Mouse (Mus musculus): ENCODE results near the gene H6pd. TPM values are rescaled to one million over a fixed set of nuclear protein-coding genes. Genes with fewer than 3 reads are reported as not detected.

Gene H6pd
- total and polyA plus RNA-seq, 2 experiments from 2014 or later = 3.2 to 12.6 TPM

- TF ChIP-seq CTCF (IDR thresholded peaks at IDR 0.05) = no peak
- Histone ChIP-seq H3K4me1 (ENCODE audit: insufficient read depth, low read length) (no peaks in the 10 kb centered on the region), H3K36me3 (ENCODE audit: insufficient read depth, low read length) (no peaks in the 10 kb centered on the region), H3K27me3 (ENCODE audit: insufficient read depth, low read length) (peaks cover 25% of the 10 kb centered on the region), H3K27ac (ENCODE audit: low read depth, low read length) (0 out of 2 replicates have a peak within 1 kb of the TSS, but pooled peaks have one; percentile 34), H3K4me2 (ENCODE audit: low read depth, low read length, poor library complexity, severe bottlenecking) (peak within 1 kb of the TSS; percentile 99), H3K9ac (replicated peaks; ENCODE audit: low read length, poor library complexity, severe bottlenecking) (peak within 1 kb of the TSS; percentile 65), H3K9me3 (ENCODE audit: low read length) (no peaks in the 10 kb centered on the region), H3K4me3 (ENCODE audit: low read depth, low read length) (peak within 1 kb of the TSS; percentile 53)
- ATAC-seq (ENCODE audit: low FRiP score) (peak; percentile 72), DNase-seq (ENCODE audit: low spot score) (peak; percentile 92)
- 0% methylated on average over 49 of the region's 51 CpGs for WGBS
Observed at GRCm38 (mm10) chr4:149954893-149955439, 53.9 kb downstream of the H6pd start, which contains the start of gene Spsb1. Gene Spsb1 (minus strand): TSS chr4:149955043.

- ATAC-seq (ENCODE audit: low FRiP score) = 0 out of 2 replicates have a peak, but pooled peaks have one; percentile 24
- Histone ChIP-seq H3K27ac (ENCODE audit: low read depth, low read length) (no peak overlapping the region), H3K4me1 (ENCODE audit: insufficient read depth, low read length) (no peaks in the 10 kb centered on the region)
Observed at GRCm38 (mm10) chr4:149953621-149954481, 55.0 kb downstream of the H6pd start.

GRCm38 (mm10) chr4:149952201-149952600 is 56.6 kb downstream of the H6pd start:
- H3K27me3 ChIP-seq (ENCODE audit: insufficient read depth, low read length) = peaks cover 22% of the 10 kb centered on the region
- no peaks in the 10 kb centered on the region for H3K4me1 ChIP-seq (ENCODE audit: insufficient read depth, low read length)
- H3K9ac ChIP-seq (replicated peaks; ENCODE audit: low read length, poor library complexity, severe bottlenecking) = no peak overlapping the region
- DNase-seq (ENCODE audit: low spot score) (no peak), ATAC-seq (ENCODE audit: low FRiP score) (no peak)
- no peak overlapping the region for H3K4me3 ChIP-seq (ENCODE audit: low read depth, low read length)
- no peak overlapping the region for H3K27ac ChIP-seq (ENCODE audit: low read depth, low read length)
- no peak for TF ChIP-seq CTCF (IDR thresholded peaks at IDR 0.05)
- WGBS = 76% methylated on average over 9 of the region's 9 CpGs
- H3K36me3 ChIP-seq (ENCODE audit: insufficient read depth, low read length) = no peaks in the 10 kb centered on the region
- no peaks in the 10 kb centered on the region for H3K9me3 ChIP-seq (ENCODE audit: low read length)
- H3K4me2 ChIP-seq (ENCODE audit: low read depth, low read length, poor library complexity, severe bottlenecking) = no peak overlapping the region

More at GRCm38 (mm10) chr4:149953621-149954481, 55.0 kb downstream of the H6pd start:
- Histone ChIP-seq H3K4me3 (ENCODE audit: low read depth, low read length) (peak overlapping the region; percentile 53), H3K9me3 (ENCODE audit: low read length) (no peaks in the 10 kb centered on the region), H3K4me2 (ENCODE audit: low read depth, low read length, poor library complexity, severe bottlenecking) (peak overlapping the region; percentile 99), H3K9ac (replicated peaks; ENCODE audit: low read length, poor library complexity, severe bottlenecking) (peak overlapping the region; percentile 65), H3K27me3 (ENCODE audit: insufficient read depth, low read length) (peaks cover 25% of the 10 kb centered on the region), H3K36me3 (ENCODE audit: insufficient read depth, low read length) (no peaks in the 10 kb centered on the region)
- WGBS = 5% methylated on average over 32 of the region's 32 CpGs
- DNase-seq (ENCODE audit: low spot score) = peak; percentile 78
- TF ChIP-seq CTCF (IDR thresholded peaks at IDR 0.05) = no peak

- Histone ChIP-seq H3K4me3 (ENCODE audit: low read depth, low read length) (no peak overlapping the region), H3K4me2 (ENCODE audit: low read depth, low read length, poor library complexity, severe bottlenecking) (no peak overlapping the region), H3K4me1 (ENCODE audit: insufficient read depth, low read length) (no peaks in the 10 kb centered on the region; the same call in 1 of the 2 replicates), H3K27me3 (ENCODE audit: insufficient read depth, low read length) (peaks cover 12% of the 10 kb centered on the region), H3K36me3 (ENCODE audit: insufficient read depth, low read length) (no peaks in the 10 kb centered on the region), H3K9ac (replicated peaks; ENCODE audit: low read length, poor library complexity, severe bottlenecking) (no peak overlapping the region), H3K9me3 (ENCODE audit: low read length) (no peaks in the 10 kb centered on the region), H3K27ac (ENCODE audit: low read depth, low read length) (no peak overlapping the region)
- no peak for ATAC-seq (ENCODE audit: low FRiP score)
- WGBS = 91% methylated on average over 13 of the region's 13 CpGs
- TF ChIP-seq CTCF (IDR thresholded peaks at IDR 0.05) = no peak
- DNase-seq (ENCODE audit: low spot score) = no peak
Observed at GRCm38 (mm10) chr4:149951201-149951600, 57.6 kb downstream of the H6pd start.

GRCm38 (mm10) chr4:149949691-149950090 is 59.1 kb downstream of the H6pd start:
- no peaks in the 10 kb centered on the region for H3K36me3 ChIP-seq (ENCODE audit: insufficient read depth, low read length)
- WGBS = 80% methylated on average over 13 of the region's 13 CpGs
- H3K4me1 ChIP-seq (ENCODE audit: insufficient read depth, low read length) = no peaks in the 10 kb centered on the region; the same call in 1 of the 2 replicates
- H3K9me3 ChIP-seq (ENCODE audit: low read length) = no peaks in the 10 kb centered on the region
- peaks cover 8% of the 10 kb centered on the region for H3K27me3 ChIP-seq (ENCODE audit: insufficient read depth, low read length)
- ATAC-seq (ENCODE audit: low FRiP score) = no peak
- H3K27ac ChIP-seq (ENCODE audit: low read depth, low read length) = no peak overlapping the region
- H3K4me3 ChIP-seq (ENCODE audit: low read depth, low read length) = no peak overlapping the region
- H3K4me2 ChIP-seq (ENCODE audit: low read depth, low read length, poor library complexity, severe bottlenecking) = no peak overlapping the region
- no peak for DNase-seq (ENCODE audit: low spot score)
- no peak overlapping the region for H3K9ac ChIP-seq (replicated peaks; ENCODE audit: low read length, poor library complexity, severe bottlenecking)
- TF ChIP-seq CTCF (IDR thresholded peaks at IDR 0.05) = no peak

GRCm38 (mm10) chr4:149948119-149948518 is 60.7 kb downstream of the H6pd start:
- Histone ChIP-seq H3K27me3 (ENCODE audit: insufficient read depth, low read length) (peaks cover 7% of the 10 kb centered on the region), H3K9me3 (ENCODE audit: low read length) (no peaks in the 10 kb centered on the region), H3K4me2 (ENCODE audit: low read depth, low read length, poor library complexity, severe bottlenecking) (no peak overlapping the region), H3K27ac (ENCODE audit: low read depth, low read length) (no peak overlapping the region), H3K4me1 (ENCODE audit: insufficient read depth, low read length) (peaks cover 3% of the 10 kb centered on the region; the same call in 1 of the 2 replicates), H3K9ac (replicated peaks; ENCODE audit: low read length, poor library complexity, severe bottlenecking) (no peak overlapping the region), H3K36me3 (ENCODE audit: insufficient read depth, low read length) (no peaks in the 10 kb centered on the region), H3K4me3 (ENCODE audit: low read depth, low read length) (no peak overlapping the region)
- 88% methylated on average over 5 of the region's 5 CpGs for WGBS
- ATAC-seq (ENCODE audit: low FRiP score) (no peak), DNase-seq (ENCODE audit: low spot score) (no peak)
- TF ChIP-seq CTCF (IDR thresholded peaks at IDR 0.05) = no peak
